Mouse (Mus musculus) heart, embryonic 15.5 days (tissue): ENCODE results near the gene Npepps. TPM values are rescaled to one million over a fixed set of nuclear protein-coding genes. Genes with fewer than 3 reads are reported as not detected.

Source experiments
- ATAC-seq: fragments of 200-750 bp; cut with Nextera tagmentation; replicated peaks from 2 replicates; pipeline ENCODE4 v1.8.0; 2017; ENCODE audit warnings: low read depth, moderate TSS enrichment; ENCODE audit not compliant: insufficient number of reproducible peaks, insufficient read depth, low FRiP score
- H3K27ac ChIP-seq: fragments of 300-500 bp; sonication (generic); 2 replicates; pipeline ENCODE4 v1.5.1; 2015; ENCODE audit warnings: mild to moderate bottlenecking, inconsistent platforms
- H3K27me3 ChIP-seq: fragments of 300-500 bp; sonication (generic); 2 replicates; pipeline ENCODE4 v1.6.1; 2015; ENCODE audit warnings: inconsistent platforms
- H3K36me3 ChIP-seq: fragments of 300-500 bp; sonication (generic); 2 replicates; pipeline ENCODE4 v1.6.1; 2015; ENCODE audit warnings: mild to moderate bottlenecking, inconsistent platforms
- H3K4me1 ChIP-seq: fragments of 300-500 bp; sonication (generic); replicated peaks from 2 replicates; pipeline ENCODE4 v1.6.1; 2015; ENCODE audit warnings: inconsistent platforms
- H3K4me2 ChIP-seq: fragments of 300-500 bp; sonication (generic); 2 replicates; pipeline ENCODE4 v1.6.1; 2015; ENCODE audit warnings: inconsistent platforms, mild to moderate bottlenecking, moderate library complexity
- H3K4me3 ChIP-seq: fragments of 300-500 bp; sonication (generic); 2 replicates; pipeline ENCODE4 v1.5.1; 2015; ENCODE audit warnings: mild to moderate bottlenecking, inconsistent platforms
- H3K9ac ChIP-seq: fragments of 300-500 bp; sonication (generic); 2 replicates; pipeline ENCODE4 v1.6.1; 2015; ENCODE audit warnings: mild to moderate bottlenecking, inconsistent platforms
- H3K9me3 ChIP-seq: fragments of 300-500 bp; sonication (generic); replicated peaks from 2 replicates; pipeline ENCODE4 v1.6.1; 2016; ENCODE audit warnings: inconsistent platforms
- WGBS: fragments of 180-500 bp; shearing (Covaris S2); methylation state at CpG from one replicate; pipeline ENCODE4 v1.1.7; 2015; ENCODE audit warnings: mixed read lengths; 5-methylcytosine and 5-hydroxymethylcytosine counted together
- polyA plus RNA-seq: library from polyadenylated mRNA; unstranded; fragments of >200 nt; fragmentation: Nextera tagmentation; extraction: Ambion mirVana; gene quantifications from 2 replicates; pipeline ENCODE4 v1.2.1, GENCODE M21; 2015

Gene Npepps
- polyA plus RNA-seq, 1 experiment from 2014 or later: 90.7 TPM

- Histone ChIP-seq H3K4me3 (peak overlapping the region; percentile 56), H3K4me1 (peaks cover 27% of the 10 kb centered on the region), H3K9ac (peak overlapping the region; percentile 59), H3K27ac (peak overlapping the region; percentile 92), H3K4me2 (peak overlapping the region; percentile 86), H3K36me3 (no peaks in the 10 kb centered on the region), H3K27me3 (no peaks in the 10 kb centered on the region), H3K9me3 (no peaks in the 10 kb centered on the region)
- WGBS: under 1% methylated on average over 25 of the region's 25 CpGs
- ATAC-seq: peak; percentile 51
These were observed 29.6 kb upstream of the Npepps start for GRCm38 (mm10) chr11:97309911-97310571.

- Histone ChIP-seq H3K4me1 (peaks cover 30% of the 10 kb centered on the region), H3K27me3 (no peaks in the 10 kb centered on the region), H3K4me3 (peak overlapping the region; percentile 56), H3K27ac (peak overlapping the region; percentile 92), H3K4me2 (peak overlapping the region; percentile 86), H3K9me3 (no peaks in the 10 kb centered on the region), H3K9ac (peak overlapping the region; percentile 59), H3K36me3 (no peaks in the 10 kb centered on the region)
- WGBS: 2% methylated on average over 9 of the region's 9 CpGs
- ATAC-seq: peak; percentile 83; the same call in 1 of the 2 replicates
These were observed 29.0 kb upstream of the Npepps start for GRCm38 (mm10) chr11:97309451-97309836.

GRCm38 (mm10) chr11:97308806-97309450, 28.5 kb upstream of the Npepps start:
- ATAC-seq: no peak
- Histone ChIP-seq H3K4me1 (peaks cover 31% of the 10 kb centered on the region), H3K36me3 (no peaks in the 10 kb centered on the region), H3K9me3 (no peaks in the 10 kb centered on the region), H3K27ac (peak overlapping the region; percentile 92), H3K27me3 (no peaks in the 10 kb centered on the region), H3K4me3 (peak overlapping the region; percentile 56), H3K9ac (peak overlapping the region; percentile 59; the same call in 1 of the 2 replicates), H3K4me2 (peak overlapping the region; percentile 86)
- WGBS: 28% methylated on average over 3 of the region's 3 CpGs

GRCm38 (mm10) chr11:97307294-97308069, 27.0 kb upstream of the Npepps start:
- 94% methylated on average over 11 of the region's 11 CpGs for WGBS
- no peaks in the 10 kb centered on the region for H3K9me3 ChIP-seq
- no peaks in the 10 kb centered on the region for H3K36me3 ChIP-seq
- H3K4me1 ChIP-seq: peaks cover 36% of the 10 kb centered on the region
- no peak overlapping the region for H3K4me2 ChIP-seq
- H3K9ac ChIP-seq: no peak overlapping the region
- H3K27me3 ChIP-seq: no peaks in the 10 kb centered on the region
- no peak for ATAC-seq
- no peak overlapping the region for H3K27ac ChIP-seq
- no peak overlapping the region for H3K4me3 ChIP-seq

GRCm38 (mm10) chr11:97304631-97305030, 24.2 kb upstream of the Npepps start:
- Histone ChIP-seq H3K9ac (no peak overlapping the region), H3K4me2 (no peak overlapping the region), H3K36me3 (no peaks in the 10 kb centered on the region), H3K4me3 (no peak overlapping the region), H3K27me3 (no peaks in the 10 kb centered on the region), H3K4me1 (peaks cover 38% of the 10 kb centered on the region), H3K9me3 (no peaks in the 10 kb centered on the region), H3K27ac (no peak overlapping the region)
- 63% methylated on average over 5 of the region's 5 CpGs for WGBS
- ATAC-seq: no peak

GRCm38 (mm10) chr11:97302231-97302781, 21.9 kb upstream of the Npepps start:
- WGBS: 13% methylated on average over 7 of the region's 7 CpGs
- Histone ChIP-seq H3K4me2 (peak overlapping the region; percentile 24; the same call in 1 of the 2 replicates), H3K9me3 (no peaks in the 10 kb centered on the region), H3K27me3 (no peaks in the 10 kb centered on the region), H3K4me1 (peaks cover 31% of the 10 kb centered on the region), H3K27ac (peak overlapping the region; percentile 89), H3K36me3 (no peaks in the 10 kb centered on the region), H3K9ac (0 out of 2 replicates have a peak overlapping the region, but pooled peaks have one; percentile 14), H3K4me3 (no peak overlapping the region)
- ATAC-seq: peak; percentile 87

GRCm38 (mm10) chr11:97301406-97301805, 21.0 kb upstream of the Npepps start:
- H3K36me3 ChIP-seq: no peaks in the 10 kb centered on the region
- ATAC-seq: no peak
- WGBS: 63% methylated on average over 16 of the region's 16 CpGs
- no peak overlapping the region for H3K4me3 ChIP-seq
- H3K27me3 ChIP-seq: no peaks in the 10 kb centered on the region
- H3K9me3 ChIP-seq: no peaks in the 10 kb centered on the region
- H3K27ac ChIP-seq: peak overlapping the region; percentile 89
- no peak overlapping the region for H3K9ac ChIP-seq
- peaks cover 31% of the 10 kb centered on the region for H3K4me1 ChIP-seq
- no peak overlapping the region for H3K4me2 ChIP-seq

GRCm38 (mm10) chr11:97299939-97300338, 19.5 kb upstream of the Npepps start:
- Histone ChIP-seq H3K9me3 (no peaks in the 10 kb centered on the region), H3K36me3 (no peaks in the 10 kb centered on the region), H3K4me2 (no peak overlapping the region), H3K27ac (peak overlapping the region; percentile 89), H3K9ac (no peak overlapping the region), H3K4me1 (peaks cover 31% of the 10 kb centered on the region), H3K4me3 (no peak overlapping the region), H3K27me3 (no peaks in the 10 kb centered on the region)
- 57% methylated on average over 2 of the region's 2 CpGs for WGBS
- peak; percentile 56; the same call in 1 of the 2 replicates for ATAC-seq

- H3K27me3 ChIP-seq: no peaks in the 10 kb centered on the region
- no peak overlapping the region for H3K9ac ChIP-seq
- no peaks in the 10 kb centered on the region for H3K9me3 ChIP-seq
- peaks cover 13% of the 10 kb centered on the region for H3K4me1 ChIP-seq
- no peak overlapping the region for H3K4me2 ChIP-seq
- WGBS: 58% methylated on average over 3 of the region's 4 CpGs
- H3K36me3 ChIP-seq: no peaks in the 10 kb centered on the region
- no peak overlapping the region for H3K4me3 ChIP-seq
- H3K27ac ChIP-seq: no peak overlapping the region
- no peak for ATAC-seq
These were observed 16.1 kb upstream of the Npepps start for GRCm38 (mm10) chr11:97296542-97296941.

- no peak overlapping the region for H3K4me2 ChIP-seq
- H3K9me3 ChIP-seq: no peaks in the 10 kb centered on the region
- H3K9ac ChIP-seq: no peak overlapping the region
- H3K4me1 ChIP-seq: 0 out of 2 replicates have a peak, but pooled peaks cover 2% of the 10 kb centered on the region
- no peaks in the 10 kb centered on the region for H3K27me3 ChIP-seq
- WGBS: 74% methylated on average over 1 of the region's 1 CpGs
- H3K36me3 ChIP-seq: no peaks in the 10 kb centered on the region
- no peak overlapping the region for H3K4me3 ChIP-seq
- no peak overlapping the region for H3K27ac ChIP-seq
- ATAC-seq: no peak
These were observed 12.3 kb upstream of the Npepps start for GRCm38 (mm10) chr11:97292731-97293130.
